In the genomic region with DNA sequence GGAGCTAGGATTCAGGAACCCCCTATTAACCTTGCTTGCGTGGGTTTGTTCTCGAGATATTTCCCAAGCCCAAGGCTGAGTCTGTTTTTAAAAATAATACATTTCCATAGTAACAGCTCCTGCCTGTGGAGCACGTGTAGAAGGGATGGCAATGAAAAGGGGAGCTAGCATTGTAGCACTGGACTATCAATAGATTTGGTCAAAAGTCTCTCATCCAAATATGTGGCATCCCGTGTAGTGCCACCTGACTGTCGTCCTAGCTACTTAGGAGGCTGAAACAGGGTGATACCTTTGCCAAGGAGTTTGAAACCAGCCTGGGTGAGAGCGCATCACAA, we compare ENCODE assay signal across 8 mouse cellular contexts. TPM values are rescaled to one million over a fixed set of nuclear protein-coding genes. Genes with fewer than 3 reads are reported as not detected.
DNase-seq lines count a peak whose midpoint lies in the region; ATAC-seq and TF ChIP-seq lines count a peak whose summit lies in the region.

No protein-coding gene starts in this region.

- H3K4me2 ChIP-seq in heart, embryonic 16.5 days (ENCODE audit: low read depth, low read length): peak overlapping the region; percentile 88
- H3K4me2 ChIP-seq in forebrain, postnatal 0 days (ENCODE audit: low read depth): peak overlapping the region; percentile 71
- H3K4me2 ChIP-seq in liver, embryonic 16.5 days (ENCODE audit: low read depth, low read length): peak overlapping the region; percentile 91

- peak overlapping the region; percentile 77 for H3K9ac ChIP-seq in heart, embryonic 16.5 days (ENCODE audit: low read length)
- H3K9ac ChIP-seq in forebrain, postnatal 0 days: peak overlapping the region; percentile 87
- H3K9ac ChIP-seq in liver, embryonic 16.5 days (ENCODE audit: low read depth, low read length): peak overlapping the region; percentile 68

- H3K27ac ChIP-seq in heart, embryonic 16.5 days (ENCODE audit: low read length): peak overlapping the region; percentile 87
- H3K27ac ChIP-seq in forebrain, postnatal 0 days (ENCODE audit: low read depth, low read length): peak overlapping the region; percentile 87
- peak overlapping the region; percentile 82 for H3K27ac ChIP-seq in liver, embryonic 16.5 days (ENCODE audit: low read length)

- peaks cover 23% of the 10 kb centered on the region for H3K4me1 ChIP-seq in heart, embryonic 16.5 days (ENCODE audit: control insufficient read depth, insufficient read depth, low read length)
- peaks cover 48% of the 10 kb centered on the region for H3K4me1 ChIP-seq in G1E (ENCODE audit: insufficient read depth, low read depth, low read length)
- peaks cover 22% of the 10 kb centered on the region for H3K4me1 ChIP-seq in forebrain, postnatal 0 days (ENCODE audit: insufficient read depth)
- peaks cover 33% of the 10 kb centered on the region for H3K4me1 ChIP-seq in liver, embryonic 16.5 days (ENCODE audit: control insufficient read depth, low read depth, low read length)

- H3K4me3 ChIP-seq in heart, embryonic 16.5 days (ENCODE audit: low read length): peak overlapping the region; percentile 62
- peak overlapping the region; percentile 89; the same call in 1 of the 2 replicates for H3K4me3 ChIP-seq in G1E (ENCODE audit: low read depth, low read length)
- peak overlapping the region; percentile 91 for H3K4me3 ChIP-seq in forebrain, postnatal 0 days (ENCODE audit: low read depth, low read length)
- peak overlapping the region; percentile 97 for H3K4me3 ChIP-seq in liver, embryonic 16.5 days (ENCODE audit: low read depth, low read length)

- WGBS in heart, embryonic 16.5 days: 16% methylated on average over 6 of the region's 6 CpGs
- WGBS in forebrain, postnatal 0 days: 13% methylated on average over 6 of the region's 6 CpGs
- 29% methylated on average over 6 of the region's 6 CpGs for WGBS in liver, embryonic 16.5 days (ENCODE audit: insufficient replicate concordance)

- H3K9me3 ChIP-seq in heart, embryonic 16.5 days (replicated peaks; ENCODE audit: control insufficient read depth, low read length): no peaks in the 10 kb centered on the region
- H3K9me3 ChIP-seq in G1E (replicated peaks): no peaks in the 10 kb centered on the region
- H3K9me3 ChIP-seq in forebrain, postnatal 0 days (ENCODE audit: low read length): no peaks in the 10 kb centered on the region
- H3K9me3 ChIP-seq in liver, embryonic 16.5 days (replicated peaks; ENCODE audit: control insufficient read depth, low read length): no peaks in the 10 kb centered on the region

- no peak for DNase-seq in heart, postnatal 4 days
- DNase-seq in G1E (ENCODE audit: low spot score): no peak
- no peak for DNase-seq in forebrain, postnatal 0 days
- DNase-seq in thymus, postnatal 0 days (ENCODE audit: low spot score): no peak
- no peak for DNase-seq in kidney, postnatal 36 days
- no peak for DNase-seq in ovary, postnatal 14 days (ENCODE audit: low spot score)

- peaks cover 5% of the 10 kb centered on the region for H3K36me3 ChIP-seq in heart, embryonic 16.5 days (ENCODE audit: control insufficient read depth, insufficient read depth)
- peaks cover 21% of the 10 kb centered on the region for H3K36me3 ChIP-seq in G1E (replicated peaks)
- H3K36me3 ChIP-seq in forebrain, postnatal 0 days (ENCODE audit: insufficient read depth): peaks cover 5% of the 10 kb centered on the region
- peaks cover 11% of the 10 kb centered on the region for H3K36me3 ChIP-seq in liver, embryonic 16.5 days (ENCODE audit: control insufficient read depth, insufficient read depth)

- no peak for ATAC-seq in heart, embryonic 16.5 days (replicated peaks; ENCODE audit: extremely low read depth, insufficient read depth, low FRiP score)
- ATAC-seq in G1E (ENCODE audit: extremely low read depth, insufficient number of reproducible peaks, low FRiP score, poor library complexity, severe bottlenecking): no peak
- peak; percentile 70 for ATAC-seq in forebrain, postnatal 0 days
- ATAC-seq in liver, embryonic 16.5 days (ENCODE audit: low read depth): no peak

- no peaks in the 10 kb centered on the region for H3K27me3 ChIP-seq in heart, embryonic 16.5 days (ENCODE audit: control insufficient read depth, insufficient read depth, low read length)
- H3K27me3 ChIP-seq in G1E (ENCODE audit: insufficient read depth, low read length): no peaks in the 10 kb centered on the region
- no peaks in the 10 kb centered on the region for H3K27me3 ChIP-seq in forebrain, postnatal 0 days (ENCODE audit: insufficient read depth, low read length)
- no peaks in the 10 kb centered on the region for H3K27me3 ChIP-seq in liver, embryonic 16.5 days (ENCODE audit: control insufficient read depth, insufficient read depth, low read depth, low read length)

- no peak for TF ChIP-seq CTCF in G1E (IDR thresholded peaks at IDR 0.05; ENCODE audit: low read depth, low read length)
- no peak for TF ChIP-seq CTCF in forebrain, postnatal 0 days (IDR thresholded peaks at IDR 0.05; ENCODE audit: low read depth)

RNA-seq across cellular contexts. Expression of gene C2cd2l, which starts 0.7 kb away (rescaled TPM):
- 8.2 and 8.6 TPM in 2 replicates for polyA plus RNA-seq in heart, embryonic 16.5 days (2015; fragmentation: Nextera tagmentation; extraction: Ambion mirVana)
- total RNA-seq in heart, postnatal 4 days (2021): 10 to 100 TPM; 16.3 to 16.5 TPM
- total RNA-seq in G1E (2014; fragmentation: Nextera tagmentation) (9.5 and 19.3 TPM in 2 replicates), G1E (2017) (6.3 TPM in 2 replicates)
- 35.8 and 40.9 TPM in 2 replicates for polyA plus RNA-seq in G1E (2012)
- total RNA-seq in forebrain, postnatal 0 days (2014; rRNA removed): 42.9 and 54.2 TPM in 2 replicates
- polyA plus RNA-seq in forebrain, postnatal 0 days (2015; fragmentation: Nextera tagmentation; extraction: Ambion mirVana): 26.2 and 33.2 TPM in 2 replicates
- 7.8 and 9.1 TPM in 2 replicates for polyA plus RNA-seq in liver, embryonic 16.5 days (2015; fragmentation: Nextera tagmentation; extraction: Ambion mirVana)
- polyA plus RNA-seq in thymus, postnatal 0 days (2015; fragmentation: Nextera tagmentation; extraction: Ambion mirVana): 11.0 and 11.2 TPM in 2 replicates

RNA-seq across cellular contexts. Expression of gene Dpagt1, which starts 5.1 kb away (rescaled TPM):
- 28.5 and 33.7 TPM in 2 replicates for polyA plus RNA-seq in heart, embryonic 16.5 days (2015; fragmentation: Nextera tagmentation; extraction: Ambion mirVana)
- total RNA-seq in heart, postnatal 4 days (2021): 10 to 100 TPM; 24.1 to 25.0 TPM
- total RNA-seq in G1E (2014; fragmentation: Nextera tagmentation) (33.6 and 36.5 TPM in 2 replicates), G1E (2017) (11.8 and 12.3 TPM in 2 replicates)
- 6.5 and 6.8 TPM in 2 replicates for polyA plus RNA-seq in G1E (2012)
- 17.7 and 18.3 TPM in 2 replicates for total RNA-seq in forebrain, postnatal 0 days (2014; rRNA removed)
- polyA plus RNA-seq in forebrain, postnatal 0 days (2015; fragmentation: Nextera tagmentation; extraction: Ambion mirVana): 30.1 and 30.6 TPM in 2 replicates
- 17.5 and 20.1 TPM in 2 replicates for polyA plus RNA-seq in liver, embryonic 16.5 days (2015; fragmentation: Nextera tagmentation; extraction: Ambion mirVana)
- 25.7 and 25.8 TPM in 2 replicates for polyA plus RNA-seq in thymus, postnatal 0 days (2015; fragmentation: Nextera tagmentation; extraction: Ambion mirVana)

RNA-seq across cellular contexts. Expression of gene H2afx, which starts 13.7 kb away (rescaled TPM):
- polyA plus RNA-seq in heart, embryonic 16.5 days (2015; fragmentation: Nextera tagmentation; extraction: Ambion mirVana): 179 and 186 TPM in 2 replicates
- total RNA-seq in heart, postnatal 4 days (2021): 100 to 1,000 TPM; 157 to 164 TPM
- total RNA-seq in G1E (2014; fragmentation: Nextera tagmentation): 227 and 235 TPM in 2 replicates
- 240 and 251 TPM in 2 replicates for total RNA-seq in G1E (2017)
- polyA plus RNA-seq in G1E (2012): 762 and 998 TPM in 2 replicates
- 97.8 and 109 TPM in 2 replicates for total RNA-seq in forebrain, postnatal 0 days (2014; rRNA removed)
- 143 and 149 TPM in 2 replicates for polyA plus RNA-seq in forebrain, postnatal 0 days (2015; fragmentation: Nextera tagmentation; extraction: Ambion mirVana)
- polyA plus RNA-seq in liver, embryonic 16.5 days (2015; fragmentation: Nextera tagmentation; extraction: Ambion mirVana): 191 and 216 TPM in 2 replicates
- polyA plus RNA-seq in thymus, postnatal 0 days (2015; fragmentation: Nextera tagmentation; extraction: Ambion mirVana): 454 and 470 TPM in 2 replicates

RNA-seq across cellular contexts. Expression of gene Hinfp, which starts 15.3 kb away (rescaled TPM):
- 15.8 and 18.7 TPM in 2 replicates for polyA plus RNA-seq in heart, embryonic 16.5 days (2015; fragmentation: Nextera tagmentation; extraction: Ambion mirVana)
- total RNA-seq in heart, postnatal 4 days (2021): 10 to 100 TPM; 15.4 to 16.3 TPM
- total RNA-seq in G1E (2014; fragmentation: Nextera tagmentation) (26.3 and 46.1 TPM in 2 replicates), G1E (2017) (22.0 and 23.1 TPM in 2 replicates)
- 5.4 and 8.4 TPM in 2 replicates for polyA plus RNA-seq in G1E (2012)
- 24.4 and 29.5 TPM in 2 replicates for total RNA-seq in forebrain, postnatal 0 days (2014; rRNA removed)
- polyA plus RNA-seq in forebrain, postnatal 0 days (2015; fragmentation: Nextera tagmentation; extraction: Ambion mirVana): 10.7 and 14.2 TPM in 2 replicates
- 10.1 and 12.6 TPM in 2 replicates for polyA plus RNA-seq in liver, embryonic 16.5 days (2015; fragmentation: Nextera tagmentation; extraction: Ambion mirVana)
- 22.4 and 22.6 TPM in 2 replicates for polyA plus RNA-seq in thymus, postnatal 0 days (2015; fragmentation: Nextera tagmentation; extraction: Ambion mirVana)

RNA-seq across cellular contexts. Expression of gene Hmbs, which starts 23.3 kb away (rescaled TPM):
- polyA plus RNA-seq in heart, embryonic 16.5 days (2015; fragmentation: Nextera tagmentation; extraction: Ambion mirVana): 97.2 and 102 TPM in 2 replicates
- 10 to 100 TPM; 54.0 to 60.6 TPM for total RNA-seq in heart, postnatal 4 days (2021)
- total RNA-seq in G1E (2014; fragmentation: Nextera tagmentation) (82.7 and 175 TPM in 2 replicates), G1E (2017) (108 and 148 TPM in 2 replicates)
- polyA plus RNA-seq in G1E (2012): 86.9 and 90.1 TPM in 2 replicates
- 38.1 and 38.6 TPM in 2 replicates for total RNA-seq in forebrain, postnatal 0 days (2014; rRNA removed)
- polyA plus RNA-seq in forebrain, postnatal 0 days (2015; fragmentation: Nextera tagmentation; extraction: Ambion mirVana): 53.3 and 55.0 TPM in 2 replicates
- 1,376 and 1,388 TPM in 2 replicates for polyA plus RNA-seq in liver, embryonic 16.5 days (2015; fragmentation: Nextera tagmentation; extraction: Ambion mirVana)
- polyA plus RNA-seq in thymus, postnatal 0 days (2015; fragmentation: Nextera tagmentation; extraction: Ambion mirVana): 74.7 and 79.0 TPM in 2 replicates
